Mouse (Mus musculus): ENCODE measurements around the gene Tbrg4. TPM values are rescaled to one million over a fixed set of nuclear protein-coding genes. Genes with fewer than 3 reads are reported as not detected.

The Tbrg4 gene
- polyA plus RNA-seq, 1 experiment = 86.0 TPM

DNA sequence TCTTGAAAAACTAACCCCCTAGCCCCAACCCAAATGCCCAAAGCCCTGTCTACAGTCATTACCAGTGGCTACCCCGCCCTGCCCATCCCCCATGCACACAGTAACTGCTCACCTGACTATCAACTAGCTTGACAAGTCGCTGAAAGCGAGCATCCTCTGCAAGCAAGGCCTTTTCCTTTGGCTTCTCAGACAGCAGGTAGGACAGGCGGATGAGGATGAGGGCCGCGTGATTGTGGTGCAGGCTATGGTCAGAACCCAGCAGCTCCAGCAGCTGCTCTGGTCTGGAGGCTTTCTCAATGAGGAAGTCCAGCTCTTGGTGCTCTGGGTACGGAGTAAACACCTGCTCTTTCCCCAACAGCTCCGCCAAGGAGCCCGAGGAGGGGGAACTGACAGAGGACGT lies 2.2 kb downstream of the Tbrg4 start:
- no peak for TF ChIP-seq POLR2A (IDR thresholded peaks at IDR 0.05; ENCODE audit: borderline replicate concordance, extremely low read depth, insufficient read depth, insufficient read length, poor library complexity, severe bottlenecking)
- no peak for TF ChIP-seq CTCF (IDR thresholded peaks at IDR 0.05; ENCODE audit: borderline replicate concordance, extremely low read depth, insufficient read depth, insufficient read length)

DNA sequence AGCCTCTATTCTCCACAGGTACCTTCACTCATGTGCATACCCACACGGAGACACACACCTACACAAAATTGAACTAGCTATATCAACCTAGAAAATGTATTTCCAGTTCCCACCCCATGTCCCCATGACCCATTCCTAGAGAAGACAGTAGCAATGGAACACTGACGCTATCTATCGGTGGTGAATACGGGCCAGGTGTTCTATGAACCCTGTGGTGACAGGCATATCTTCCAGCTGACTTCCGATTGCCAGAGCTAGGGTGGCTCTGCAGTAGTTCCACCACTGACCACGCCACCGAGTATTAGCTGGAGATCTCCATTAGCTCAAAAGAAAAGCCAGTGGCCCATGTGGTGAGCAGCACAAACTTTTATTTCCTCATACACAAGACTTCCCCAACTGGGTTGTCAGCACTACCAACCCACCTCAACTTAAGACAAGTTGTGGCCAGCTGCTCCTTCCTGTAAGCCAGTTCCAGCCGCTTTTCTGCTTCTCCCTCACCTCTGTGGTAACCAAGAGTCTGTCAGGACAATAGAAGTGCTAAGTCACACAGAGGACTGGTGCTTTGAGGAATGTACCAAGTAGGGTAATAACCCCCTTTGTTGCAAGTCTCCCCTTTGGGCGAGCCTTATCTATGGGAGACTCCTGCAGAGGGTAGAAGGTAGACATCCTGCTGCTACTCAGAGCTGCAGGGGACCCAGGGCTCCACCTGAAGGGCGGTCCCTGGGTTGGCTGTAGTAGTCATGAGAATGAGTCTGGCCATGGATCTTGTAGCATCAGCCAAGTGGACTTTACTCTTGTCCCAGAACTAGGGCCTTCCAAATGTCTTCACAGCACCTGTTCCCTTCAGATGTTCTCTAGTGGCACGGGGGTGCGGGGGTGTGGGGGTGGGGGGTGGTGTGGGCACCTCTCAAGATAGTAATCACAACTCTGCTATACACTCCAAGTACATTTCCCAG lies 10.3 kb downstream of the Tbrg4 start:
- no peak for DNase-seq (ENCODE audit: low read depth)
- TF ChIP-seq POLR2A (IDR thresholded peaks at IDR 0.05; ENCODE audit: borderline replicate concordance, extremely low read depth, insufficient read depth, insufficient read length, poor library complexity, severe bottlenecking) (no peak), CTCF (IDR thresholded peaks at IDR 0.05; ENCODE audit: borderline replicate concordance, extremely low read depth, insufficient read depth, insufficient read length) (no peak)

More for the DNA sequence above, 2.2 kb downstream of the Tbrg4 start:
- no peak for DNase-seq (ENCODE audit: low read depth)

DNA sequence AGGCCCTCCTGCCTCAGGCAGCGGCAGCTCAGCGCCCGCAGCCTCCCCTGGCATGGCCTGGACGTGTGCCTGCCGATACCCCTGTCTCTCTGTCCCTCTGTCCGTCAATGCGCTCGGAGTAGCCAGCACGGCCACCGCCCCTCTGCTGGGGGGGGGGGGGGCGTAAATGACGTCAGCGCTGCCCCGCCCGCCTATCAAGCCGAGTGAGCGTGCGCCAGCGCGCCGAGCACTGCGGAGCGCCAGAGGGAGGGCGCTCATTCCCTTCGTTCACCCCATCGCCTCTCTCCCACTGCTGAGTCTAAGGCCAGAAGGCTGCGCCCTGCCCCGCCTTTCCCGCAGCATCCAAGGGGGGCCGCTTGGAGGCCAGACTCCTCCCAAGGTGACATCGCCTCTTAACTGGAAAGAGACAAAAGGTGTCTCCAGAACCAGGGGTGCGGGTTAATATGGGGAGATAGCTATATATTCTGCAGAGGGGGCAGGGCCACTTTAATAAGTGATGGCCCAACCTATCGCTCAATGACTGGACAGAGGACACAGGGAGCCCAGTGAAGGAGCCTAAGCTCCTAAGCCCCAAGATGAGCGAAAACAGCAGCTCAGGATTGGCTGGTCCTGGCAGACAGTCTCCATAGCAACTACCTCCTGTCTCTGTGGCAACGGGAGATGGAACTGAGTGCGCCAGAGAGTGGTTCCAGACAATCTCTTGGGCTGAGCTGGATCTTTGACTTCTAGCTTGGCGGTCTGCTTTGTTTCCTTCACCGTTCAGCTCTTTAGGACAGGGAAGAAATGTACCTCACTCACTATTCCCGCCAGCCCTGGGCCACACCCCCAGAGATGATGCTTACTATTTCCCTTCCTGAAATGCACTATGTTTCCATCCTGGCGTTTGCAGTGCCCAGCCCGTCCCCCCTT lies 20.1 kb downstream of the Tbrg4 start, which contains the start of gene Nacad:
Nacad (minus strand) TSS at position 563 of the 909 bp plus-strand sequence.
- DNase-seq (ENCODE audit: low read depth) = peak; percentile 97
- TF ChIP-seq POLR2A (IDR thresholded peaks at IDR 0.05; ENCODE audit: borderline replicate concordance, extremely low read depth, insufficient read depth, insufficient read length, poor library complexity, severe bottlenecking) (peak; percentile 52; the same call in 1 of the 2 replicates), CTCF (IDR thresholded peaks at IDR 0.05; ENCODE audit: borderline replicate concordance, extremely low read depth, insufficient read depth, insufficient read length) (no peak)

DNA sequence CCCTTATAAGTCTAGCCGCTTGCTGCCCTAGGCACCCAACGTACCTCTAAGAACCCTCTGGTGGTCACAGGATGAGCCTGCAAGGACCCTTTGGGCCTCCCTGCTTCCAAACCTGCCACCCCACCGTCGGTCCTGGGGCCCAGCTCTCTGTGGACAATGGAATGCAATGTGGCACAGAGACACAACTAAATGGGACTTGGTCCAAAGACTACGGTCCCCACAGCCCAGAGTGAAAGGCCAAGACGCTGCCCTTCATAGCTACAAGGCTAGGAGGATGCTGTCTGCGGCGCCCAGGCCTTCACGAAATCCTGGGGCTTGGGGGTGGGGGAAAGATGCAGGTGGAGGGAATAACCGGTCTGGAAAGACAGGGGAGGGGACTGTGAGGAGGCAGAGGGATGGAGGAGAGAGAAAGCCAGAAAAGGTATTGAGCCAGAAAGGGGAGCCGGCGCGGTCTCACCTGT lies 20.8 kb downstream of the Tbrg4 start:
- TF ChIP-seq CTCF (IDR thresholded peaks at IDR 0.05; ENCODE audit: borderline replicate concordance, extremely low read depth, insufficient read depth, insufficient read length) = peak; percentile 37; the same call in 1 of the 2 replicates
- no peak for TF ChIP-seq POLR2A (IDR thresholded peaks at IDR 0.05; ENCODE audit: borderline replicate concordance, extremely low read depth, insufficient read depth, insufficient read length, poor library complexity, severe bottlenecking)

DNA sequence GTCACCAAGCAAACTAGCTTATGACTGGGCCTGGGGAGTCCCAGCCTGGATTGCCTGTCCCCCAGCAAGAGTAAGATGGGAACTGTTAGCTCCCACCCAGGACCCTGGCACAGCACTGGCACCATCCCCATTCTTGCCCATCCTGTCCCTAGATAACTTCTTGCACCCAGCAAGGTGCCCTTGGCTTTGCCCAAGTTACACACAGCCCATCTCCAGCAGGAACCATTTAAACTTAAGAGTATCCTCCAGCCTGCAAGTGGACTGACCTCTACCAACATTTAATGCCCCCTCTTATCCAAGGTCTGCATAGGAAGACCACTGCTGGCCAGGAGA lies 21.3 kb downstream of the Tbrg4 start:
- DNase-seq (ENCODE audit: low read depth) = no peak
- TF ChIP-seq CTCF (IDR thresholded peaks at IDR 0.05; ENCODE audit: borderline replicate concordance, extremely low read depth, insufficient read depth, insufficient read length) (no peak), POLR2A (IDR thresholded peaks at IDR 0.05; ENCODE audit: borderline replicate concordance, extremely low read depth, insufficient read depth, insufficient read length, poor library complexity, severe bottlenecking) (no peak)

More for the DNA sequence above, 20.8 kb downstream of the Tbrg4 start:
- DNase-seq (ENCODE audit: low read depth) = peak; percentile 66

DNA sequence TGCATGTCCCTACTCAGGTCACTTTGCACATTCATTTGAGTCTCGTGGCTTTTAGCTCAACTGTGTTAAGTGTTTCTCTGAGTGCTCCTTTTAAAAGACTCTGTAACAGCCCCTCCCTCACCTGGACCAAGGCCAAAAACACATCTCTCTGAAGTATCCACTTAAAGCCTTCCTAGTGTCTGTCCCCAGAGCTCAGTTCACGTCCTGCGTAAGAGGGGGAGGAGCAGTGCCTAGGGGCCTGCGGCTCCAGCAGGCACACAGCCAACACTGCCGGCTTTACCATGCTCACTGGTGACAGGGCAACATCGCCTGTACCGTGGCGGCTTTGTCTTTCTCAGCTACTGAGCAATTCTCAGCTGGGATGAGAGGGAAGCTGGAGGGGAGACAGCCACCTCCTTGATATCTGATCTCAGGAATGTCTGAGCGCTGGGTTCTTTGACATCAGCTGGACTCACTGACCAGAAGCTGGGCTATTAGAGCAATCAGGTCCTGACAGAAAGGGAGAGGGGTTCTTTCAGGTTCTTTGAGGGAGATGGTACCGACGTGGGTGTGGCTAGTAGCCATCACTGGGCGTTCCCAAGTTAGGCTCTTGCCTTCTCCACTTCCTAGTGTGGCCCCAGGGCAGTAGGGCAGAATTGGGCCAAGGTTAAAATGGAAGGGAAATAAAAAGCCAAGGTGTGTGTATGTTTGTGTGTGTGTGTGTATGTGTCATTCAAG lies 21.8 kb downstream of the Tbrg4 start:
- TF ChIP-seq CTCF (IDR thresholded peaks at IDR 0.05; ENCODE audit: borderline replicate concordance, extremely low read depth, insufficient read depth, insufficient read length) = no peak
- peak; percentile 95 for DNase-seq (ENCODE audit: low read depth)

DNA sequence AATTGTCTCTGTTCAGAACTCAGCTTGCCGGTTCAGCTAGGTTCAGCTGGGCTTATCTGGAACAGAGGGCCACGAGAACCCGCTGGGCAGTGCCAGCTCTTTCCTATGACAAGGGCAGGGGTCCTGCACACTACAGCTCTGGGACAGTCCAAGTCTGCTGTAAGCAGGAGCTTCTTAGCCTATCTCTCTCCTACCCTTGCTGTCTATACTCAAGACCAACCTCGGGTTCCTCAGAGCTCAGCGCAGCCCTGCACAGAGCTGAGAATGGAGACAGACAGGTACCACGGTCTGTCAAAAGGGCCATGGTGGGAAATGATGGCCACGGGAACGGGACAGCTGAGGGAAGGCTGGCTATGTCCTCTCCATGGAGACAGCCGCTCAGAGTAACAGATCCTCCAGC lies 22.6 kb downstream of the Tbrg4 start:
- no peak for DNase-seq (ENCODE audit: low read depth)
- TF ChIP-seq CTCF (IDR thresholded peaks at IDR 0.05; ENCODE audit: borderline replicate concordance, extremely low read depth, insufficient read depth, insufficient read length) (no peak), POLR2A (IDR thresholded peaks at IDR 0.05; ENCODE audit: borderline replicate concordance, extremely low read depth, insufficient read depth, insufficient read length, poor library complexity, severe bottlenecking) (no peak)

DNA sequence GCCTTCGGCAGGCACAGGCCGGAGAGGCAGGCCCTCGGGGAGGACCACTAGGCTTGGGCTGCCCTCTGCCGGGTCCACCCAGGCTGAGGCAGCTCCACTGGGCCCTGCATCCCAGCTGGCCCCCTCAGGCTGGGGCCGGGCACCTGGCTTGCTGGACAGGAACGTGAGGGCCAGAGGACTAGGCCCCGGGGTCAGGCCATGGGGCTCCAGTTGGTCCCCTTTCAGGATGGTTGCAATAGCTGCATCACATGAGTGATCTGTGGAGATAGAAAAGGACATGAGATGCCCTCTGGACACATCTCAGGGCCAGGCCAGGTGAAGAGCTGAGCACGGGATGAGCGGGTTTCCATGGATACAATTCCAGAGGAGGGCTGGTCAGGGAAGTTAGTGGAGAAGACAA lies 23.2 kb downstream of the Tbrg4 start:
- no peak for DNase-seq (ENCODE audit: low read depth)
- TF ChIP-seq POLR2A (IDR thresholded peaks at IDR 0.05; ENCODE audit: borderline replicate concordance, extremely low read depth, insufficient read depth, insufficient read length, poor library complexity, severe bottlenecking) (no peak), CTCF (IDR thresholded peaks at IDR 0.05; ENCODE audit: borderline replicate concordance, extremely low read depth, insufficient read depth, insufficient read length) (no peak)

DNA sequence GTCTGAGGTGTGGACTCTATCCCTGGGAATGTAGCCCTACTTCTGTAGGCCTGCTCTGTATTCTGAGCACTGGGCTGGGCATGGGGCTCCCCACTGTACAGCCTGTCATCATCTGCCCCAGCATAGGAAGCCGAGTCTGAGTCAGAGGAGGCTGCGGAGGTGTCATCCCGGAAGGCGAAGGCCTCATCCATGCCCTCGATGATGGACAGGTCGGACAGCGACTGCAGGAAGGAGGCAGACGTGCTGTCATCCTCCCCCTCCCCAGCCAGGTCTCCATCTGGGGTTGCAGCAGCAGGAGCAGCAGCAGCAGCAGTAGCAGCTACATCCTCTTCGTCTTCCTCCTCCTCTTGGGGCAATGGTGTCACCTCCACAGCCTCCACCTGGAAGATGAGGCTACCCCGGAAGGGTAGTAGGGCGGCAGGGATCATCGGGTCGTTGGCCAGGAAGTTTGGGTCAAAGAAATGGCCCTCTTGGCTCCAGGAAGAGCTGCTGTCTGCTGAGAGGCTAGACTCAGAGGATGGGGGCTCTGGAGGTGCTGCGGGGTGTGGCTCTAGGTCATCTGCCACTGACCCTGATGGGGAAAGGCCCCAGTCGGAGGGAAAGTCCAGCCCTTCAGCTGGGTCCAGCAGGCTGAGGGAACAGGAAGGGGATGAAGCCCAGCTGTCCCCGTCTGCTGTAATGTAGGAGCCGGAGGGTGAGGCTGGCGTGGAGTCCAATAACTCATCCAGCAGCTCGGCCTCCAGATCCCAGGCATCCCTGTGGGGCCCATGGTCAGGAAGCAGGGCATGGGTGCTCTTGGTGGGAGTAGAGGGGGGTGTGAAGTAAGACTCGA lies 24.0 kb downstream of the Tbrg4 start:
- TF ChIP-seq POLR2A (IDR thresholded peaks at IDR 0.05; ENCODE audit: borderline replicate concordance, extremely low read depth, insufficient read depth, insufficient read length, poor library complexity, severe bottlenecking) (no peak), CTCF (IDR thresholded peaks at IDR 0.05; ENCODE audit: borderline replicate concordance, extremely low read depth, insufficient read depth, insufficient read length) (no peak)
- DNase-seq (ENCODE audit: low read depth) = no peak

Data from brain, embryonic 14.5 days (tissue).